Mouse (Mus musculus): ENCODE results near the gene Rbp3.

The Rbp3 gene

GRCm38 (mm10) chr14:33974752-33975151 lies 20.9 kb downstream of the Rbp3 start:
- DNase-seq (ENCODE audit: low spot score in 2 of 2) = no peak

- no peak for DNase-seq (ENCODE audit: low spot score in 2 of 2)
Measured at GRCm38 (mm10) chr14:33977748-33978147, 23.9 kb downstream of the Rbp3 start.

GRCm38 (mm10) chr14:33978604-33979059 lies 24.8 kb downstream of the Rbp3 start, which contains the start of gene Zfp488:
TSS of gene Zfp488 (minus strand) at chr14:33978764.
- no peak for DNase-seq (ENCODE audit: low spot score in 2 of 2)

DNA sequence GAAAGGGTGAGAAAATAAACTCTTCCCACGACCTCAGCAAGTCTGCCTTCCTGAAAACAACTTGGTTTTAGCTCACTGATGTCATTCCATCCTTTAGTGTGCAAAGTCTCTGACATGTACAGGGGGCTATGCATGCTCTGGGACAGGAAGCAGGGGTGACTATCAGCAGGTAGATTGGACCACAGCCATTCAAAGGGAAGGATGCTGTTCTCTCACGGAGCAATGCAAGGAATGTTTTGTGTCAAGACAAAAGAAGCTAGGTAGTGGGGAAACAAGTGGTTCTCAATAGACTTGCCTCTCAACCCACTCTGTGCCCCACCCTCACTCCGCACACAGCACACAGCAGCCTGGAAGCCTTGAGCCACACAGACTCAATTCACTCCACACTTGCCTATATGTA lies 35.4 kb downstream of the Rbp3 start:
- no peak for DNase-seq (ENCODE audit: low spot score in 2 of 2)

DNA sequence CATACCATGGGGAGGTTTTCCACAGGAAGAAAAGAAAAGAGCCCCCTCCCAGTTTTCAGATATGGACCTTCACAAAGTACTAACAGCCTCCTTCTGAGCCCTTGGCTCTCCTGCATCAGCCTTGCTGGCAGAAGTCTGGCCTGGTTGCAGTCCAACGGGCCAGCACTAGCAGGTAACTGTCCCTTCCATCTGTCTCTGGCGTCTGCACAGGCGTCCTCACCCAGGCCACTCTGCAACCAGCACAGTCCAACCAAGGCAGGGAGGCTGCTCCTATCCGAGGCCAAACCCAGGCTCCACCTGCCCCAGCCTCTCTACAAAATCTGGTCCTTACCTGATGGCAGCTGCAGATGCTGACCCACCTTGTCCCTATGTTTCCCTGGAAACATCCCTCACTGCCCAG lies 38.2 kb downstream of the Rbp3 start:
- DNase-seq (ENCODE audit: low spot score in 2 of 2) = no peak

DNA sequence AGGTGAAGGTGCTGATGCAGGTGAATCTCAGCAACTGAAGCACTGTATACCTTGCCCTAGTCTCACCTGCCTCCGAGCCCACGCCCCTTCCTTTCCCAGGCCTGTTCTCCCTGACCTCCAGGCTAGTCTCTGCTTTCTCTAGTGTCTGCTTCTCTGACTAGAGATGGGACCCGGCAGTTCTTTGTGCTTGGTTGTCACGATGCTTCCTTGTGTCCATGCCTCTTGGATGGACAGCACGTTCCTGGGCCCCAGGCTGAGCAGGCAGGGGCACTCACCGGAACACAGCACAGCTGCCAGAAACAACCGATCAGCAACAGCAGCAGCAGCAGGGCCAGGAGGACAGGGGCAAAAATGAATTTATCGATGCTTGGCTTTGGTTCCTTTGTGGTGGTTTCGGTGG lies 39.2 kb downstream of the Rbp3 start:
- no peak for DNase-seq (ENCODE audit: low spot score in 2 of 2)

DNA sequence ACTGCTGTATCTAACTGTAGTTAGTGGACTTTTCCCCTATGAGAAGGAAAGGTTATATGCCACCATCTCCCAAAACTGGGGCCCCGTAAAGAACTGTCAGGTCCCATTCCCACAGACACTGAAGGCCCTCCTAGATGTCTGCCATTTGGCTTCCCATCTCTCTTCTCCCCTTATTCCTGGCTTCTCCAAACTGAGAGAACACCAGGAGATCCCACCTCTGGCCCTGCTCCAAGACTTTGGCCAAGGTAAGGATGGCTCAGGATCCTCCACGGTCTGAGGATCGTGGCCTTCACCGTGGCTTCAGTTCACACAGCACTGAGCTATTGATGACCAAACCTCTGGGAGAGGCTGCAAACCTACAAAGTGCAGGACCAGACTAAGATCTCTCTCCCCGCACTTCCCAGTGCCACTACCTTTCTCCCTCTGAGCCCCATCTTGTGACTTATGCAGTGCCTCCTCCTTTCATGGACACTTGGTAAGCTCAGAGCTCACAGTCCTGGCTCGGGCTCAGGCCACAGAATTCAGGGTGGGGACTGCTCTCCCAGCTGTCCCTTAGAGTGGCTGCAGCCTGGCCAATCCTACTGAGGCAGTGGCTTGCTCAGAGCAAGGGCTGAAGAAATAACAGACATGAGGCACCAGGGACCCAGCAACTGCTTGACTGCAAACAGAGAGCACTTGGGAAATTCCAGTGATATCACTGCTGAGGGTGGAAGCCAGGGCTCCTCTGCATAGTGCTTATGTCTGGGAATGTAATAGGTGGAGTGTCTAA lies 39.9 kb downstream of the Rbp3 start:
- no peak for DNase-seq (ENCODE audit: low spot score in 2 of 2)

GRCm38 (mm10) chr14:33997427-33997826 lies 43.6 kb downstream of the Rbp3 start:
- DNase-seq (ENCODE audit: low spot score in 2 of 2) = no peak

DNA sequence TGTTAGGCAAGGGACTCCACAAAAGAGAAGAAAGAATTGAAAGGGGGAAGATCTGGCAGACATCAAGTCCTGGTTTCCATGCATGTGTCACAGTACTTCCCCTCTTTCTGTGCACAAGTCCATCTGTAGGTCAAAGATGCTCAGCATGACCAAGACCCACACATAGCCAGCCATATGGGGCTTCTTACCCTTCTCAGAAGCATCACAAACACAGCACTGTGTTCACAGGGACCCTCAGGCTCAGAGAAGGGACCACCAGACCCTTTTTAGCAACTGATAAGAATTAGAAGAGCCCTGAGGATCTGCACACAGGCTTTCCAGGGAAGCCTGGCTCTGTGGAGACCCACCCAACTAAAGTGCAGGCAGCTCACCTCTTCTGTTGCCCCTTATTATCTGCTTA lies 46.3 kb downstream of the Rbp3 start:
- DNase-seq (ENCODE audit: low spot score in 2 of 2) = no peak

DNA sequence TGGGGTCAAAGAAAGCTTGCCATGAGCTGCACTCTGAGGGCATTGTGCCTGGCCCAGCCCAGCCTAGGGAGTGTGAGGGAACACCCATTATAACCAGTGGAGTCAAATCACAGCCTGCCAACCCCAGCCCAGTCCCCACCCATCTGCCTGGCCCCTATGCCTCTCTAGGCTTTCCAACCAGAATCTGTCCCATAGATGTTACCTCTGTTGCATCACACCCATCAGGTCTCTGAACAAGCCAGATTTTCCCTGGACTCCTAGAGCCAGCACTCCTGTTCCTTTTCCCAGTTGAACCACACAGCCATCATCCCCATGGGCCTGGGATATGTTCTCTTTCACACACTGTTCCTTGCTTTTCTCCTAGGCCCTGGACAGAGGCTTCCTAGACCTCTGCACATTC lies 47.6 kb downstream of the Rbp3 start:
- no peak for DNase-seq (ENCODE audit: low spot score in 2 of 2)

DNA sequence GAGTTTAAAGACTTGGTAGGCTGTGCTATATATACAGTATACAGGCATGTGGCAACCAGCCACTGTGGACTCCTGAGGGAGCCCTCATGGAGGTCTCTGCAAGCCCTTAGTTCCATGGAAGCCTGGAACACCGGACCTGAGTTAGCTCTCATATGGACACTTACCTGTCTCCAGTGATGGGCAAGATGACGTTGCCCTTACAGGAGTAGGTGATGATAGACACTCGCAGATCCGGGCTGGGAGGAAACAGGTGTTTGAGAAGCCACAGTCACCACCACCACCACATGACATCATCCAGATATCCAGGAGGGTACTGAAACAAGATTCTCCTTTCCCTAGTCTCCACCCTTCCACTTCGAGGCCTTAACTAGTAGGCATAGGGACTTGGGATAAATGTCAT lies 48.6 kb downstream of the Rbp3 start:
- no peak for DNase-seq (ENCODE audit: low spot score in 2 of 2)

All from right cerebral cortex, postnatal 36 days (tissue).